Mouse (Mus musculus) heart, embryonic 10.5 days (tissue): ENCODE measurements around the gene Gm9045. TPM values are rescaled to one million over a fixed set of nuclear protein-coding genes. Genes with fewer than 3 reads are reported as not detected.

Source experiments
- polyA plus RNA-seq: library from polyadenylated mRNA; unstranded; fragments of >200 nt; fragmentation: Nextera tagmentation; extraction: Ambion mirVana; gene quantifications from 2 replicates; pipeline ENCODE4 v1.2.1, GENCODE M21; 2016

Gm9045 gene
- polyA plus RNA-seq, 1 experiment from 2014 or later: 0.08 TPM

Other genes starting within 250 kb of the Gm9045 start
- 21.9 and 28.7 TPM in 2 replicates for gene Mdm1, start 196.0 kb downstream of the Gm9045 start, polyA plus RNA-seq
- gene Il22, start 132.9 kb downstream of the Gm9045 start, polyA plus RNA-seq: 0.11 TPM in 1 of 2 replicates, not detected in the other
- not detected in 2 replicates for gene Gm32717, start 97.1 kb downstream of the Gm9045 start, polyA plus RNA-seq
- gene Gm32802, start 79.1 kb downstream of the Gm9045 start, polyA plus RNA-seq: not detected in 2 replicates
- gene Iltifb, start 42.8 kb downstream of the Gm9045 start, polyA plus RNA-seq: not detected in 2 replicates
- gene Gm9040, start 10.9 kb downstream of the Gm9045 start, polyA plus RNA-seq: not detected in 2 replicates
- not detected in 2 replicates for gene Gm9044, start 5.4 kb downstream of the Gm9045 start, polyA plus RNA-seq
- not detected in 2 replicates for gene Gm9046, start 5.4 kb upstream of the Gm9045 start, polyA plus RNA-seq
- gene Gm9048, start 10.8 kb upstream of the Gm9045 start, polyA plus RNA-seq: not detected in 2 replicates
- 0.08 and 0.09 TPM in 2 replicates for gene Gm9049, start 16.3 kb upstream of the Gm9045 start, polyA plus RNA-seq
- not detected in 2 replicates for gene Ifng, start 103.2 kb upstream of the Gm9045 start, polyA plus RNA-seq